Mouse (Mus musculus) testis, postnatal 14 days (tissue): ENCODE results near the gene Dctn1.
"Not testable (repeated sequence)": the region's sequence is repeated elsewhere in the genome, so short reads cannot be mapped to it uniquely, and the experiment has no call there.

Experiments
- DNase-seq: peaks from one replicate; pipeline ENCODE4 v3.0.0; 2021; ENCODE audit warnings: low spot score

The Dctn1 gene

GRCm38 (mm10) chr6:83136291-83136880, 29.3 kb upstream of the Dctn1 start:
- DNase-seq = no peak

GRCm38 (mm10) chr6:83136881-83137575, 28.7 kb upstream of the Dctn1 start:
- DNase-seq = peak; percentile 59

- peak; percentile 84 for DNase-seq
Observed at GRCm38 (mm10) chr6:83137576-83137950, 28.2 kb upstream of the Dctn1 start.

- DNase-seq = no peak
Observed at GRCm38 (mm10) chr6:83138056-83138455, 27.7 kb upstream of the Dctn1 start.

- no peak for DNase-seq
Observed at GRCm38 (mm10) chr6:83140044-83140443, 25.7 kb upstream of the Dctn1 start.

GRCm38 (mm10) chr6:83141636-83142035, 24.1 kb upstream of the Dctn1 start:
- no peak for DNase-seq

GRCm38 (mm10) chr6:83142211-83142731, 23.4 kb upstream of the Dctn1 start:
- DNase-seq = no peak

- no peak for DNase-seq
Observed at GRCm38 (mm10) chr6:83142886-83143285, 22.8 kb upstream of the Dctn1 start.

GRCm38 (mm10) chr6:83145209-83145608, 20.5 kb upstream of the Dctn1 start:
- DNase-seq = no peak

GRCm38 (mm10) chr6:83145805-83146204, 19.9 kb upstream of the Dctn1 start:
- no peak for DNase-seq

- DNase-seq = no peak
Observed at GRCm38 (mm10) chr6:83147280-83147679, 18.4 kb upstream of the Dctn1 start.

GRCm38 (mm10) chr6:83151721-83152120, 14.0 kb upstream of the Dctn1 start:
- no peak for DNase-seq

GRCm38 (mm10) chr6:83153038-83153437, 12.7 kb upstream of the Dctn1 start:
- DNase-seq = no peak

- no peak for DNase-seq
Observed at GRCm38 (mm10) chr6:83153485-83153884, 12.2 kb upstream of the Dctn1 start.

GRCm38 (mm10) chr6:83155552-83156238, 10.0 kb upstream of the Dctn1 start:
- no peak for DNase-seq

GRCm38 (mm10) chr6:83156259-83156684, 9.4 kb upstream of the Dctn1 start, which contains the start of the genes Wdr54 and 1700003E16Rik:
Gene Wdr54 (minus strand): TSS chr6:83156397.
Gene 1700003E16Rik (plus strand): TSS chr6:83156404.
- peak; percentile 78 for DNase-seq

- not testable (repeated sequence) for DNase-seq
Observed at GRCm38 (mm10) chr6:83159456-83159855, 6.3 kb upstream of the Dctn1 start.

- DNase-seq = no peak
Observed at GRCm38 (mm10) chr6:83161442-83161841, 4.3 kb upstream of the Dctn1 start.

- peak; percentile 63 for DNase-seq
Observed at GRCm38 (mm10) chr6:83161921-83162641, 3.6 kb upstream of the Dctn1 start.

- peak; percentile 66 for DNase-seq
Observed at GRCm38 (mm10) chr6:83162701-83163100, 3.0 kb upstream of the Dctn1 start.

GRCm38 (mm10) chr6:83165026-83165606, 604 bp upstream of the Dctn1 start:
- DNase-seq = no peak

GRCm38 (mm10) chr6:83166243-83166630, 517 bp downstream of the Dctn1 start:
- DNase-seq = no peak
